Mouse (Mus musculus) stomach, embryonic 14.5 days (tissue): ENCODE measurements around the gene Arrb1. TPM values are rescaled to one million over a fixed set of nuclear protein-coding genes. Genes with fewer than 3 reads are reported as not detected.
"Not testable (repeated sequence)": the region's sequence is repeated elsewhere in the genome, so short reads cannot be mapped to it uniquely, and the experiment has no call there.

Source experiments
- ATAC-seq: fragments of 200-750 bp; cut with Nextera tagmentation; 2 replicates; pipeline ENCODE4 v1.8.0; 2017; ENCODE audit warnings: low read depth, moderate TSS enrichment; ENCODE audit not compliant: insufficient number of reproducible peaks, insufficient read depth, low FRiP score
- H3K27ac ChIP-seq: fragments of 300-500 bp; sonication (generic); 2 replicates; pipeline ENCODE4 v1.5.1; 2014; ENCODE audit warnings: mild to moderate bottlenecking, low read length, moderate library complexity, mixed read lengths
- H3K27me3 ChIP-seq: fragments of 300-500 bp; sonication (generic); 2 replicates; pipeline ENCODE4 v1.6.1; 2014; ENCODE audit warnings: low read length, control low read depth, mixed read lengths; ENCODE audit not compliant: control insufficient read depth, insufficient read depth
- H3K36me3 ChIP-seq: fragments of 300-500 bp; sonication (generic); 2 replicates; pipeline ENCODE4 v1.6.1; 2014; ENCODE audit warnings: mild to moderate bottlenecking, control low read depth, low read length, moderate library complexity, mixed read lengths; ENCODE audit not compliant: control insufficient read depth, insufficient read depth
- H3K4me1 ChIP-seq: fragments of 300-500 bp; sonication (generic); 2 replicates; pipeline ENCODE4 v1.6.1; 2014; ENCODE audit warnings: low read length, control low read depth, mixed read lengths; ENCODE audit not compliant: control insufficient read depth, insufficient read depth
- H3K4me2 ChIP-seq: fragments of 300-500 bp; sonication (generic); replicated peaks from 2 replicates; pipeline ENCODE4 v1.6.1; 2014; ENCODE audit warnings: low read depth, low read length, control low read depth
- H3K4me3 ChIP-seq: fragments of 300-500 bp; sonication (generic); 2 replicates; pipeline ENCODE4 v1.5.1; 2014; ENCODE audit warnings: low read depth, low read length, control low read depth
- H3K9ac ChIP-seq: fragments of 300-500 bp; sonication (generic); replicated peaks from 2 replicates; pipeline ENCODE4 v1.6.1; 2014; ENCODE audit warnings: low read depth, mild to moderate bottlenecking, control low read depth, low read length, moderate library complexity, mixed read lengths
- H3K9me3 ChIP-seq: fragments of 300-500 bp; sonication (generic); 2 replicates; pipeline ENCODE4 v1.6.1; 2016; ENCODE audit warnings: low read depth, low read length, control low read depth; ENCODE audit not compliant: control insufficient read depth
- WGBS: fragments of 180-500 bp; shearing (Covaris S2); extraction: QIAGEN DNeasy Blood & Tissue Kit; methylation state at CpG from one replicate; pipeline ENCODE4 v1.1.7; 2014; 5-methylcytosine and 5-hydroxymethylcytosine counted together
- polyA plus RNA-seq: library from polyadenylated mRNA; unstranded; fragments of >200 nt; fragmentation: Nextera tagmentation; extraction: Ambion mirVana; gene quantifications from 2 replicates; pipeline ENCODE4 v1.2.1, GENCODE M21; 2014

Arrb1 gene
- 4.0 and 5.4 TPM in 2 replicates for polyA plus RNA-seq

DNA sequence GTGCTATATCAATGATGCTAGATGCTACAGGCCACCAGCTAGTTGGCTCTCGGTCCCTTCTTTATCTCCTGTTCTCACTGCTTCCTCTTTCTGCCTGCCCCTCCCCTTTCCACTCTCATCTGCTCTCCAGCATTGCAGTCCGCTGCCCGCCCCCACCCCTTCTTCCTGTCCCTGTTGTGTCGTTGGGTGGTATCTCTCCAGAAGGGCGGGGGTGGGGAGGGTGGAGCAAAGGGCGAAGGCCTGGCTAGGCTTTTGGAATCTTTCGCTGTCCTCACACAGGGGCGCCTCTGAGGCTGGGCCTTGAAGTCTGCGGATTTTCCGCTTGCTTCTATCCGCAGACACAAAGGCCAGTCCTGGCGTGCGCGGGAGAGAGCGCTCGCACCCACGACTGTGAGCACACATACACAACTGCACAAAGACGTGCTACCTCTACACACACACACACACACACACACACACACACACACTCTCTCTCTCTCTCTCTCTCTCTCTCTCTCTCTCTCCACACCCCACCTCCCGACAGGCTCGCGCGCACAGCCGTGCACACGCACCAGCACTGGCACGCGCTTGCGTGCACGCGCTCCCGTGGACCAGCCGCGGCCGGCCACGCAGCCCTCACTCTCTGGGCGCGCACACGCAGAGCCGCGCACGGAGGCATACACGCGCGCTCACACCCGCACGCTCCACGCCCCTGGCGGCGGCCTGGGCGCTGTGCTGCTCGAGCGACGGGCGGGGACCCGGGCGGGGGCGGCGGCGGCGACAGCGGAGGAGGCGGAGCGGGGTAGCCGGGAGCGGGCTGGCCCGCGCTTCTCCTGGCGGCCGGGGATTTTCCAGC lies at the start of gene Arrb1:
TSS of gene Arrb1 (plus strand) at position 566 of the 835 bp plus-strand sequence.
- Histone ChIP-seq H3K36me3 (no peaks in the 10 kb centered on the region), H3K4me3 (peak within 1 kb of the TSS; percentile 68), H3K4me2 (peak within 1 kb of the TSS; percentile 85), H3K27me3 (no peaks in the 10 kb centered on the region), H3K4me1 (peaks cover 44% of the 10 kb centered on the region), H3K9me3 (no peaks in the 10 kb centered on the region), H3K27ac (peak within 1 kb of the TSS; percentile 81), H3K9ac (peak within 1 kb of the TSS; percentile 76)
- ATAC-seq = peak; percentile 72
- WGBS = under 1% methylated on average over 63 of the region's 68 CpGs

DNA sequence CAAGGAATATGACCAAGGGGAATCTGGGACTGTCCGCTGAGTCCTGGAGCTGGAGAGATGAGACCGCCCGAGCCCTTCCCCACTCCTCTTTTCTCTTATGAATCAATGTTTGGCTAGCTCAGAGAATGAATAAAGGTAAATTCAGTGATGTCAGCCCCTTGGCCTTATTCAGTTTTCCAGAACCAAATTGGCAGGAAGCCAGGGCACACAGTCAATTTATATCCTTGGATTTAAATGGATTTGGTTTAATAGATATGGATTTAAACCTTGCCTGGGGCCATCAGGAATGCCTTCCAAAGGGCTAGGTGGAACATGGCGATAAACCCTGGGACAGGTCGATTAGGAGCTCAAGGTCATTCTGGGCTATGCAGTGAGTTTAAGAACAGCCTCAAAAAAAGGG lies 45.6 kb upstream of the Arrb1 start:
- no peak for ATAC-seq
- H3K4me3 ChIP-seq = no peak overlapping the region

DNA sequence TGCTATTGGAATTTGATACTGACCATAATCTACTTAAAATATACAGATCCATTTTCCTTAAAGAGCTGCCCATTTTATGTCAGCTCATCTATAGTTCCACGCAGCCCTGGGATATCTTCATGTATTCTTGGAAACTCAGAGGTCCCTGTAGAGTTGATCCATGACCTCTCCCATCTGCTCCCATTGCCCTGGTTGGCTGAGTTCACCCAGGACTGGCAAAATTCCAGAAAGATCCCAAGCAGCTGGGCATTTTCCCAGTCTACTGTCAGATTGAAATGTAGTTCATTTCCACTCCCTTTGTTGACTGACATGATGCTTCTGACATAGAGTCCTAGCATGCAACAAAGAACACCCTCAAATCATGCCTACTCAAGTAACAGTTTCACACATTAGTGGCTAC lies 36.1 kb upstream of the Arrb1 start:
- Histone ChIP-seq H3K4me3 (no peak overlapping the region), H3K27ac (no peak overlapping the region)
- WGBS = 54% methylated on average over 1 of the region's 1 CpGs

More for the DNA sequence above, 45.6 kb upstream of the Arrb1 start:
- Histone ChIP-seq H3K9me3 (peaks cover 6% of the 10 kb centered on the region; the same call in 1 of the 2 replicates), H3K27ac (no peak overlapping the region), H3K36me3 (no peaks in the 10 kb centered on the region), H3K9ac (no peak overlapping the region), H3K4me2 (no peak overlapping the region), H3K4me1 (no peaks in the 10 kb centered on the region), H3K27me3 (no peaks in the 10 kb centered on the region)
- WGBS = 59% methylated on average over 5 of the region's 5 CpGs

DNA sequence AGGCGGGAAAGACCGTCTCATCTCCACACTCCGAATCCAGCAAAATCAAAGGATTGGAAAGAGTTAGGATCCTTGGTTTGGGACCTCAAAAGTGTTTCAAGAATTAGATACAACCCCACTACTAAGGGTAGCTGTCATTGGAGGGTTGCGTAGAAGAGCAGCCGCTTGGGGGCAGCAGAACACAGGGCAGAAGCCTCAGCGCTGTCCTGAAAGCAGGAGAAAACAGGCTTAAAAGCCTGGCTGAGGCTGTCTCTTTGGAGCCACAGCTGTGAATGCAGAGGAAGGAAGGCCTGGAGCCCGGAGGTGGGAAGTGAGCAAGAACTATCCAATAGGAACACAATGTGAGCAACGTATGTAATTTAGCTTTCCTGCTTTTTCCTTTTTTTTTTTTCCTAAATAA lies 35.1 kb upstream of the Arrb1 start:
- H3K4me1 ChIP-seq = 0 out of 2 replicates have a peak, but pooled peaks cover 2% of the 10 kb centered on the region
- no peak overlapping the region for H3K9ac ChIP-seq
- 5% methylated on average over 8 of the region's 8 CpGs for WGBS
- ATAC-seq = peak; percentile 90
- no peaks in the 10 kb centered on the region for H3K9me3 ChIP-seq
- H3K27ac ChIP-seq = no peak overlapping the region
- H3K27me3 ChIP-seq = no peaks in the 10 kb centered on the region
- no peak overlapping the region for H3K4me2 ChIP-seq
- no peaks in the 10 kb centered on the region for H3K36me3 ChIP-seq
- H3K4me3 ChIP-seq = no peak overlapping the region

More for the DNA sequence above, 36.1 kb upstream of the Arrb1 start:
- Histone ChIP-seq H3K27me3 (no peaks in the 10 kb centered on the region), H3K36me3 (no peaks in the 10 kb centered on the region), H3K4me1 (0 out of 2 replicates have a peak, but pooled peaks cover 2% of the 10 kb centered on the region), H3K9ac (no peak overlapping the region), H3K9me3 (no peaks in the 10 kb centered on the region), H3K4me2 (no peak overlapping the region)
- ATAC-seq = no peak

DNA sequence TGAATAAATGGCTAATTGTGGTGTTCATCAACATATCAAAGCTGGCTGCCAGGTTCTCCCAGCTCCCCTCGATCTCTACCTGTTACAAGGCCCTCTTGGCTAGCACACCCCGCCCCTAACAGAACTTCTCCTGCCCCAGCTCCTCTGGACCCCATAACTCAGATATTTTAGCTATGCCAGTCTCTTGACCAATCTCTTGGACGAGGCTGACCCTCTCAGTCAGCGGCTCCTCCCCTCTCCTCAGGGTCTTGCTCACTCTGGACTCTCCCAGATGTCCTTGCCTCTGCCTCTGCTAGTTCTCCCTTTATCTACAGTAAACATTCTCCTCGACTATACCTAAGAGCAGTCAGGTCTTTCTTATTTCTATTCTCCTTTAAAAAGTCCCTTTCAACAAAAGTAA lies 34.6 kb upstream of the Arrb1 start:
- no peaks in the 10 kb centered on the region for H3K9me3 ChIP-seq
- ATAC-seq = no peak
- H3K36me3 ChIP-seq = no peaks in the 10 kb centered on the region
- no peak overlapping the region for H3K4me2 ChIP-seq
- no peaks in the 10 kb centered on the region for H3K27me3 ChIP-seq
- no peak overlapping the region for H3K27ac ChIP-seq
- no peak overlapping the region for H3K4me3 ChIP-seq
- WGBS = 22% methylated on average over 5 of the region's 5 CpGs
- 0 out of 2 replicates have a peak, but pooled peaks cover 2% of the 10 kb centered on the region for H3K4me1 ChIP-seq
- H3K9ac ChIP-seq = no peak overlapping the region

DNA sequence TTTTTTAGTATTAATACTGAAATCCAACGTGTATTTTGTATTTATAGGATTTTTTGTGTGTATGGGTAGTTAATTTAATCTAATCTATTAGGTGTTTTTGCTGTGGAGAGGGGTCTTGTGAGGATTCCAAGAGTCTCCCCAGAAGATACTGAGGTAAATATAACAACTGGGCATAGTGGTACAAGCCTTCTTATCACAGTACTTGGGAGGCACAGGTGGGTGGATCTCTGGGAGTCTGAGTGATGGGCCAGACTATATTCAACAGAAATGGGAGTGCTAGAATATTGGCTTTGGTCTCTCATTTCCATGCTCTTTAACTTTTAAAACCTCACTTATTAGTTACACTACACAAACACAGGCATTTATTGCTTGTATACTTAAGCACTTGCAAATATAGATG lies 34.1 kb upstream of the Arrb1 start:
- Histone ChIP-seq H3K9ac (no peak overlapping the region), H3K27ac (no peak overlapping the region), H3K4me2 (no peak overlapping the region), H3K36me3 (no peaks in the 10 kb centered on the region), H3K9me3 (no peaks in the 10 kb centered on the region), H3K4me3 (no peak overlapping the region), H3K27me3 (no peaks in the 10 kb centered on the region), H3K4me1 (0 out of 2 replicates have a peak, but pooled peaks cover 2% of the 10 kb centered on the region)
- no peak for ATAC-seq
- 43% methylated on average over 1 of the region's 1 CpGs for WGBS

DNA sequence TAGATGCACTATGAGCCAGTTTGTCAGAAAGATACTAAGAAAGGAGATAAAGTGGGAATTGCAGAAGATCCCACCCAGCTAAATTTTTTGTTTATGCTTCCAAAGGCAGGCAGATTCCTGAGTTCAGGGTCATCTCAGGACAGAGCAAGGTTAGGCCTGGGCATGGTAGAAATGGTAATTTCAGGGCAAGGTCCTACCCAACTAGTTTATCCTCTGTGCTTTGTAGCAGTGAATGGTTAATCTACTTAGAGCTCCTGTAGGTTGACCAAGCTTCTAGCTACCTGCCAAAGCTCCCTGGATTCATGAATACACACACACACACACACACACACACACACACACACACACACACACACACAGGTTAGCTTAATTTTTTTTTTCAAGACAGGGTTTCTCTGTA lies 30.7 kb upstream of the Arrb1 start:
- no peak for ATAC-seq
- H3K27ac ChIP-seq = no peak overlapping the region

DNA sequence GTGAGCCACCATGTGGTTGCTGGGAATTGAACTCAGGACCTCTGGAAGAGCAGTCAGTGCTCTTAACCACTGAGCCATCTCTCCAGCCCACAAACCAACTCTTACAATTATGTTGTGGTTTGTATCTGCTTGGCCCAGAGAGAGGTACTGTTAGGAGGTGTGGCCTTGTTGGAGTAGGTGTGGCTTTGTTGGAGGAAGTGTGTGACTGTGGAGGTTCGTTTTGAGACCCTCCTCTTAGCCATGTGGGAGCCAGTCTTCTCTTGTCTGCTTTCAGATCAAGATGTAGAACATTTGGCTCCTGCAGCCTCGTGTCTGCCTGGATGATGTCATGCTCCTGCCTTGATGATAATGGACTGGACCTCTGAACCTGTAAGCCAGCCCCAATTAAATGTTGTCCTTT lies 27.1 kb upstream of the Arrb1 start:
- not testable (repeated sequence) for ATAC-seq, H3K4me2 ChIP-seq, H3K27me3 ChIP-seq, H3K9me3 ChIP-seq, H3K27ac ChIP-seq, H3K36me3 ChIP-seq, H3K4me1 ChIP-seq, H3K4me3 ChIP-seq, H3K9ac ChIP-seq
- WGBS = 14% methylated on average over 2 of the region's 2 CpGs

More for the DNA sequence above, 30.7 kb upstream of the Arrb1 start:
- 0 out of 2 replicates have a peak, but pooled peaks cover 2% of the 10 kb centered on the region for H3K4me1 ChIP-seq
- H3K9me3 ChIP-seq = no peaks in the 10 kb centered on the region
- H3K4me3 ChIP-seq = no peak overlapping the region
- H3K36me3 ChIP-seq = no peaks in the 10 kb centered on the region
- H3K27me3 ChIP-seq = no peaks in the 10 kb centered on the region
- H3K9ac ChIP-seq = no peak overlapping the region
- H3K4me2 ChIP-seq = no peak overlapping the region
